Mouse (Mus musculus) urinary bladder, postnatal 4 days (tissue): ENCODE results near the gene Zc2hc1c.
"Not testable (repeated sequence)": the region's sequence is repeated elsewhere in the genome, so short reads cannot be mapped to it uniquely, and the experiment has no call there.

ENCODE experiments used
- DNase-seq, 2 experiments: peaks; one replicate each; pipeline ENCODE4 v3.0.0; 2021 to 2022; ENCODE audit warnings: low spot score in 2 of 2

Zc2hc1c gene

DNA sequence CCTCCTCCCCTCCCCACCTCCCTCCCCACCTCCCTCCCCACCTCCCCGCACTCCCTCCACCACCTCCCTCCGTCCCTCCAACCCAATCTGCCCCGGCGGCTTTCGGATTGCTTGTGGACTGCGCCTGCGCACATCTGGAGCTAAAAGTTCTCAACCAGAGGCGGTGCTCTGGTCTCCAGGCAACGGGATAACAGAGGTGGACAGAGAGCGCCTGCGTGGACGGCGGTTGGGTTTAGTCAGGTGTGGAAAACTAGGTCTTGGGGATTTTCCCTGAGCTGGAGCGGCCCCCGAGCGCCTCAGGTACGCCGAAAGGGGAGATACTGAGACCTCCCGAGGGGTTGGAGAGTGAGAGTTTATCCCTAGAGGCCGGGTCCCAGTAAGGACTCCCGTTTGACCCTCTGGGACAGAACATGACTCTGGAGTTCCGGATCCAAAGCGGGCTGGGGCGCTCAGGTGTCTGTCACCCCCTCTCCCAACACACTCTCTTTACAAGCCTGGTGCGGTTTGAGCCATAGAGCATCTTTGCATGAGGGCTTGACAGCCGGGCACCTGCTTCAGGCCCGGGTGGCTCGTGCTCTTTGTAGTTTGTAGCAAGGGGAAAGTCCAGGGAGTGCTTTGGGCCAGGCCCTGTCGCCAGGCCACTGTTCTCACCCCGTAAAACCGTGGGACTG, at the start of gene Zc2hc1c:
Gene Zc2hc1c (plus strand): TSS at position 106 of the 671 bp plus-strand sequence.
- peak; percentile 83 to 92 for DNase-seq

DNA sequence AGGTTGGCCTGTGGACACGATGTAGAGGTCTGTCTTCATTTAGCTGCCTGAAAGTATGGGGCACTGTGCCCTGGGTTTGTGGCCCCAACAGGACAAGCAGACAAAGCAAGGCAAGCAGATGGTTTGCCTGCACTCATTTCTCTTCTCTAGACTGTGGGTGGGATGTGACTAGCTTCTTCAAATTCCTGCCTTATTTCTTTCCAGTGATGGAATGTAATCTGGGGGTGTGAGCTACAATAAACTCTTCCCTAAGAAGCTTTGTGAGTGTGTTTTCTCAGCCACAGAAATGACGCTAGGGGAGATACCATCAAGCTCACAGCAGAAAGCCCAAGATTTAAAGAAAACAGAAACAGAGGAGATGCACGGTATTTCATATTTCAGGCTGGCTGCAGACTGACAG, 36.3 kb upstream of the Zc2hc1c start:
- no peak for DNase-seq

DNA sequence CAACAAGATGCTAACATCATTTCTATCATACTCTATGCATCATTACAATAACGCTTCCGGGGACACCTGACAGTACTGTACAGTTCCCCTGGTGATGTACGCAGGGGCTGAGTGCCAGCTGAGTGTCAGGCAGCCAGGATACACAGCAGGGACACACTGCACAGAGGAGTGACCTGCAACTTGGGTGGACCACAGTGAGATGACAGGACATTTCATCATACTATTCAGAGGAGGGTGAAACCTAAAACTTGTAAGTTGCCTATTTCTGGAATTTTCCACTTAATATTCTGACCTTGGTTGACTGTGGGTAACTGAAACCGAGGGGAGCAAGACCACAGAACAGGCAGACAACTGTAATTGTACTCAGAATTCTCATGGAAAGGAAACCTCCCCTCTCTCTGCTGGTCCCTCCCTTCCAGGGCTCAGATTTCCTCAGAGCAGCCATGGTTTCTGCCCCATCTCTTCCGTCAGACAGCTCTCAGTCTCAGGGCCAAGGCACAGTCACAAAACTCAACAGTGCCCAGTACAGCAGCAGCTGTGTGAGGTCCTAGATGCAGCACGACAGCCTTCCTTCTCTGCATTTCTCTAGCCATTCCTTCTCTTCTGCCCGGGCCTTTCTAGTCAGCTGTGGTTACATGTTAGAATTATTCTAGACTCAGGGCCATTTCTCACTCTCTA, 32.2 kb upstream of the Zc2hc1c start:
- no peak for DNase-seq

DNA sequence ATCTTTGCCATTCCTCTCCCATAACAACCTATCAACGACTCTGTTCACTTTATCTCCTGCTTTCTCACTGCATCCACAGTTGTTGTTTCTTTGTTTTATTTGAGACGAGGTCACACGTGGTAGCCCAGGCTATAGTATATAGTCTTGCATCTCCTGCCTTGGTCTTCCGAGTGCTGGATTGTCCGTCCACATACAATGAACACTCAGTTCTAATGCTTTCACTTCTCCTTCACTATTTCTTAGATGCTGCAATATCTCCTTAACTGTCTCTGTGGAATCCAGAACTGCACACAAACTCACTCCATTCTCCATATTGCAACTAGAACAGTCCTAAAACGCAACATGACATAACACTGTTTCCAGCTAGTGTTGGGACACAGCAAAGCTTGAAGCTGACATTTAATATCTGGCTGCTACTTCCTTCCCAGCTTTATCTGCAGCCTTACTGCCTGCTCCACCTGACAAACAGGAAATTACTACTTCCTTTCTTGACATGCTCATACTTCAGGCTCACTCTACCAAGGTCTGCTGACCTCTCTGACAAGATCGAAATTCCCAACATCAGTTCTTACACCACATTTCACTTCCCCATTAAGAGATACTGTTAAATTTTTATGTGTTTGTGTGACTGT, 31.3 kb upstream of the Zc2hc1c start:
- DNase-seq = no peak

DNA sequence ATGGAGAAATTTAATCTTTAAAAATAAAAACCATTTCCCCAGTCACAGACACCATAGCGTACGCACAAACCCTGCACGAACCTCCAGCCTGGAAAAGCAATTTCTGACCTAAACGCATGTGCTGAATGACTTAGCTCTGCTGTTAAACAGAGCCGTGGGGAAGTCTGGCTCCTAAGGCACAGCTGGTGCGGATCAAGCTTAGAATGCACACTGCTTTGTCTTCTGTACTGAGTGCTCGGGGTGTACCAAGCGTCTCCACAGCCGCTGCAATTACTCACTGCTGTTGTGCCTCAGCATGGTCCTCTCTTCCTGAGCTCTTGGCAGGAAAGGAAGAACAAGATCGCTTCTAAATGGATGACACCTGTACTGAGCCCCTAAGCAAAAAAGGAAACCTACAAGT, 25.9 kb upstream of the Zc2hc1c start:
- DNase-seq = no peak

DNA sequence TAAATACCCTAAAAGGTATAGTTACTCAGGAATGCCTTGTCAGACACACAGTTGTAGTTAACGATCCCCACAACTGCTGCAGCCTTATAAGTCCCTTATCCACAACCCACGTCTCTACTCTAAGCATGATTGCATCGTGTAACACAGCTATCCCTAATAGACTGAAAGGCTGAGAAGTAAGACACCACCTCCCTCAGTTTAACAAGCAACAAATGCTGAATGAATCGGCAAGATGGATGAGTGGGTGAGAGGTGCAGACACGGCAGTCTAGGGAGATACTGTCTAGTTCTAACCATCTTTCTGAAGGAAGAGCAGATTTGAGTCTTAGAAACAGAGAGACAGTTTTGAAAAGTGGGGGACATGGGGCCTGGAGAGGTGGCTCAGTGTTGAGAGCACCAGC, 25.2 kb upstream of the Zc2hc1c start:
- DNase-seq = no peak

DNA sequence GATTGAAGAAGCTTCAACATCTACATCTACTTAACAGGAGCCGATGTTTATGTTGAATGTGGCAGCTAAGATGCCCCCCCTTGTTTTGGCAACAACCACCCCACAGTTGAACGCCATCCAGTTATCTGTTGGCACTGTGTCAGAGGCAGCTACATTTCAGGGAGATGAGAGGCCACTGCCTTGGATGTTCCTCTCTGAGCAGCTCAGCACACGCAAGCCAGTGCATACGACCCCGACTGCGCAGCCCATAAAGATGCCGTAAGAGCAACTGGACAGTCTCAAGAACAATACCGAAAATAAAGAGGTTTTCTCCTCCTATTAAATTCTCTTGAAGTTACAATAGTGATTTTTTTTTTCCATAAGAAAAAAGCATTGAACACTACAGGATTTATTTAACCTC, 23.9 kb upstream of the Zc2hc1c start:
- no peak for DNase-seq

DNA sequence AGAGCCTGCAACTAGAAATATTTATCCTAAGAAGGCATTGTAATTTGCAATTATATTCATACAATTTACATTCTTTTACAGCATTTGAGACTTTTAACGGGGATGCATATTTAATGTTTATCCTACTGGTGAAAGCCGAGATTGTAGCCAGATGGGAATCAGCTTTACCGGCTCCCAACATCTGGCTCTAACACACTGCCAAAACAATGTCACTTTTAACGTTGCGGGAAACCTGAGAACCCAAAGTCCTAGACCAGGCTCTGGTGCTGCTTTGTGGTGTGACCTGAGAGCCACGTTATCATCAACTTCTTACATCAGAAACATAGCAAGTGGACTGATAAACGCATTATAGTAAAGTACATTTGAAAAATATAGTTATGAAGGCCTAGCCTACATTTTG, 23.5 kb upstream of the Zc2hc1c start:
- no peak for DNase-seq

DNA sequence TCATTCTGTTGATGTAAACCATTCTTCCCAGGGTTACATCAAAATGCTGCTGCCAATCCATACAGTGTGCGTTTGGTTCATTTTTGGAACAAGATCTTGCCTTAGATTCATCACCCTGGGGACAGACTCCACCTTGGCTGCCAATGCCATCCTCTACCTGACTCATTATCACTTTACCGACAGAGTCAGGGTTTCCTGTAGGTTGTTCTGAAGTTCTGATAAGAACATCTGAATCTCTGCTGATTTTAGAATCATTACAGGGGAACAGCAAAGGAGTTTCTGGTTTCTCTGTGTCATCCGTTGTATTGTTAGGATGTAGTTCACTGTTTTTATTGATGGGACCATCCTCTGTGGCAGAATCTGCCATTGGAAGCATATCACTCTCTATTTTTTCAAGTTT, 22.1 kb upstream of the Zc2hc1c start:
- DNase-seq = no peak

DNA sequence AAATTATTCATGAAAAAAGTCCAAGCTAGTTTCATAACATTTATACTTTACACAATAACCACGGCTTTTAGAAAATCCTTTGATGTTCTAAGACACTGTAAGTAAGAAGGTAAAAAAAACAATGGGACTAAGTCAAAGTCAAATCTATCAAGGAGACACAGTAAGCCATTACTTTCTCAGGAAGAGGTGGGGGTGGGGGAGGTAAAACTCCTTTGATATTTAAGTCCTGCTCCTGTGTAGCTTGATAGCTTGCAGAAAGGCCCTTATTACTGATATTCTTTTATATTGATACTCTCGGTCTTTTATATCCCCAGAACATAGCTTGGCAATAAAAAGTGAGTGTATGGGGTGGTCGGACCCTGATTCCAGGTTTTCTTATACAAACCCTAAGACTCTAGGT, 18.6 kb upstream of the Zc2hc1c start:
- no peak for DNase-seq

DNA sequence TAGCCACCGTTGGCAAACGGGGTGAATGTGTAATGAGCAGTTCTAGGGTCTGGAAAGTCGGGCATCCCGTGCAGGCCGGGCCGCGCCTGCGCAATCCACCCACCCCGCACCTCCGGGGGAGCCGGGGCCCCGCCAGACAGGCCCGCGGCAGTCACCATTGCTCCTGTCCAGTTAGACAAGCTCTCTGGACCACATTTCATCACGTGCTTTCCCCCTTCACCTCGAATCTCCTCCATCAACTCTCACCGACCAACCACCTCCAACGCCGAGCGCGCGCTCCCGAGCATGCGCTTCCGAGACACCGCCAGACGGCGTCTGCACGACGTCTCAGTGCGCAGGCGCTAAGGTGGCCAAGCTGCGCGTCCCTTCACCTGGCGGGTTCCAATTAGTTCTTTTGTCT, 18.1 kb upstream of the Zc2hc1c start, which contains the start of gene Mlh3:
Gene Mlh3 (minus strand): TSS at position 281 of the 400 bp plus-strand sequence.
- peak; percentile 76 to 78 for DNase-seq

DNA sequence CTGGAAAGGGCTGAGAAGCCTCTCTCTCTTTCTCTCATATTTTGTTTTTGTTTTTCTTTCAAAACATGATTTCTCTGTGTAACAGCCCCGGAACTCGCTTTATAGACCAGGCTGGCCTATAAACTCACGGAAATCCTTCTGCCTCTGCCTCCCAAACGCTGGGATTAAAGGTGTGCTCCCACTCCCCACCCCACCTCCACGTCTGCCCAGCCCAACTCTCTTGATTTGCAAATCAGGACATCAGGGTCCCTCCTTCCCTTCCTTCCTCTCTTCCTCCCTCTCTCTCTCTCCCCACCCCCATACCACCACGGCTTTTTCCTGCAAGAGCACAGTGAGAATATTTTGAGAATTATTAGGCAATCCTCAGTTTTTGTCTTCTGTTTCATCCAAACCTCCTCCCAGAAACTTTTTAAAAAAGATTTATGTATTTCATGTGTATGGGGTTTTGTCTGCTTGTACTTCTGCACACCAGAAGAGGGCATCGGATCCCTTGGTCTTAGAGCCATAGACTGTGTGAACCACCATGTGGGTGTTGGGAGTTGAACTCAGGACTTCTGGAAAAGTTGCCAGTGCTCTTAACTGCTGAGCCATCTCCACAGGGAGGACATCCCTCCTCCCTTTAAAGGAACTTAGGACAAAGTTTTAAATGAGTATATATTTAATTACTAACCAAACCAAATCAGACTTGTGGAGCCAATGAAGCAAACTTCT, 17.1 kb upstream of the Zc2hc1c start:
- no peak for DNase-seq

DNA sequence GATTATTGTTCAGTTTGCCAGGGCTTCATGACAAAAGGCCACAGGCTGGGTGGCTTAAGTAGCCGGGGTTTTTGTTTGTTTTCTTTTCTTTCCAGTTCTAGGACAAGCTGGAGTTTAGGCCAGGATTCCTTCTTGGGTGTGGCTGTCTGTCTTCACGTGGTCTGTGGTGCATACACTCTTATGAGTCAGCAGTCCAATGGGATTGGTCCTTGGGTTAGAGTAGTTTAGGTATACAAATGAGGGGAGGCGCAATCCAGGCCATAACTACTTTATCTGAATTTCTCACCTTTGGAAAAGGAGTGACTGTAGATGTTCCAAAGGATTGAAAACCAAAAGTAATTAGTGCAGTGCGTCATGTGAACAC, 16.6 kb upstream of the Zc2hc1c start:
- DNase-seq = no peak

DNA sequence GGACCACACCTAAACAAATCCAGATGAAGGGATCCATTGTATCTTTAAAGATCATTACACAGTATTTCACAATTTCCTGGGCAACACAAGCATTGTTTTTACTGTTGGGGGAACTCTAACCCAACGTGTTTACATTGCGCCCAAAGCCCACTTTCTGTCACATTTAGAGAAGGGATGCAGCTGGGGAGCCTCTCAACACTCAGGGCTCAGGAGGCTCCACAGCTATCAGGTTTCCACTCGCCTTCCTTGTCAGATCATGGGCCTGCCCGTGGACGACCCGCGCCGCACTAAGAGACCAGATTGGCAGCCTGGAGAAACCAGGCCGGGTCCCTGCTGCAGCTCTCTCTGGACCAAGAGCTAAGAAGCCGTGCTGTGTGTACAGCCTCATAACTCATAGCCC, 14.9 kb upstream of the Zc2hc1c start:
- peak in 1 of 2 experiments; percentile 24 for DNase-seq

DNA sequence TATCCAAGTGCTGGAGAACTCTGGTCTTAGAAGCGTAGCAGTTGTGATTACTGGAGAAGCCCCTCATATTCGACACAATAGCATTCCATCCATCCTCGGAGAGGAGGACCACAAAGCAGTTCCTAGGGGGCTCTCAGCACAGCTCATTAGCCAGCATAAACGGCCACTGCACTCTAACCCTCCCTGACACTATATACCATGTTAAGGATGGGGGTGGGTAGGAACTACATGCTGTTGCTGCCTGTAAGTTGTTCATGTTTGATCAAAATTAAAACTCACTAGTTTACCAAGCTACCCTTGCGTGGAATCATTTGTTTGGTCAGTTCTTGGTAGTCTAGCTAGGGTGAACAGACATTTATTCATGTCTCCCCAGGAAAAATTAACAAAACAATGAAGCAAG, 12.1 kb upstream of the Zc2hc1c start:
- DNase-seq = no peak

DNA sequence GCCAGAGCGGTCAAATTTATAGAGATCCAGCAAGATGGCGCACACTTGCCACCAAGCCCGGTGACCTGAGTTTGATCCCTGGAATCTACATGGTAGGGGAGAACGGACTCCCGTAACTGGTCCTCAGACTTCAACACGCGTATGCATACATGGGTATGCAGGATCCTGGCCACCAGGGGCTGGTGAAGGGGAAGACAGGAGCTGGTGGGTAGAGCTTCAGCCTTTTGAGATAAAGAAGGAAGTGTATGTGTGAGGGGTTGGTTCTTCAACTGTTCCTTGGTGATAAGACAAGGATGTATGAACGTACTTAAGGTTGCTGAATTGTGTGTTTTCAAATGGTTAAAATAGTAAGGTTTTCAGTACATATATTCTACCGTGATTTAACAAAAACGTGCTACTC, 9.5 kb upstream of the Zc2hc1c start:
- no peak for DNase-seq

DNA sequence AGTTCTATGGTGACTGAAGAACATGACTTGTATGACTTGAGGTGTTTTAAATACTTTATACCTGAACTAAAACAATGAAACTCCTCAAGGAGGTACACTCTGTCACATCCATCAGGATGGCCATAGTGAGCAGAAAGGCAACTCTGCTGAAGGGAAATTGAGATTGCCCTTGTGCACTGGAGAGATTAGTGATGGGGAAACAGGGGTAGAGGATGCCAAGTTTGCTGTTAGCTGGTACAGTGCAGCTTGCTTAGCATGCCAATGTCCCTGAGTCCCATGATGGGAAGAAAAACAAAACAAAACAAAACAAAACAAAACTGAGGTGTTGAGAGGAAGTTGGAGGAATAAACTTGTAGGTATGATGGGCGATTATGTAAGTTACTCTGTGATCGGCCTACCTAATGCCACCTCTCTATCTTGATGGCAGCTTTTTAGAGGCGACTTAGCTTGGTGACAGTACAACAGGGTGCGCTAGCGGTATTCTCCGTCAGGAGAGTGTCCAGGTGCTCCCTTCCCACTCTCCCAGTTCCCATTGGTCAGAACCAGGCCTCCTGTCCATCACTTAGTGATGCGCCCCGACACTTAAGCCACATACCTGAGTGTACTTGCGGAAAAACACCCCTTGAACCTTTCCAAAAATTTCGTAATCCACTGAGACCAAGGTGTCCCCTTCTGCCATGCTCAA, 8.9 kb upstream of the Zc2hc1c start:
- no peak for DNase-seq

DNA sequence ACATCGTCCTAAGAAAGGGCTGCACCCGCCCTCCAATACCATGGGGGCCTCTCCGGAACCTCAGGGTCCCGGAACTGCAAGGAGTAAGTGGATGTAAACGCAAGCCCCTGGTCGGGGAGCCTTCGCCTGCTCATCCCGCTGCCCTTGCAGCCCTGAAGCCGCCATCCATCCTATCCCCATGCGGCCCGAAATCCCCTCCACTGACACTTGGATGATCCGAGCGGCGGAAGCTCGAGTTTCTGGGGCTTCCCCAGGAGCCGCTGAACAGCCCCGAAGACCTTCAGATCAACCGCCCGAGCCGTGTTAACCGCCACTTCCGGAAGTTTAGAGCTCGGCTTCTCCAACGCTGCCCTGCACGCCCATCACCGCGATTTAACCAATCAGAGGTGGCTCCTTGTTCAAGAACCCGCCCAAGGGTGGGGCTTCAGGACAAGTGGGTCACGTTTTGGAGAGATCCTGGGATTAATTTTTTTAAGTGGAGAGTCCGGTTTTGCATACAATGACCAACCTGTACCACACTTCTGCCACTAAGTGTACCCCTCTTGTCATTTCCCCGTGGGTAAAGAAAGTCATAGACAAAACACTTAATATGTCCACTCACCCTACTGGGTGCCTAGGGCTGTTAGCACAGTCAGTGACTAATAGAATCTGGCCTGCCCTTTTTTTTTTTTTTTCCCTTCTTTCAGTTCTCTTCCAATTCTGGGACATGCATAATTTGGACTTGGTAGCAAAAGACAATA, 8.1 kb upstream of the Zc2hc1c start:
- DNase-seq = peak; percentile 95 to 97

DNA sequence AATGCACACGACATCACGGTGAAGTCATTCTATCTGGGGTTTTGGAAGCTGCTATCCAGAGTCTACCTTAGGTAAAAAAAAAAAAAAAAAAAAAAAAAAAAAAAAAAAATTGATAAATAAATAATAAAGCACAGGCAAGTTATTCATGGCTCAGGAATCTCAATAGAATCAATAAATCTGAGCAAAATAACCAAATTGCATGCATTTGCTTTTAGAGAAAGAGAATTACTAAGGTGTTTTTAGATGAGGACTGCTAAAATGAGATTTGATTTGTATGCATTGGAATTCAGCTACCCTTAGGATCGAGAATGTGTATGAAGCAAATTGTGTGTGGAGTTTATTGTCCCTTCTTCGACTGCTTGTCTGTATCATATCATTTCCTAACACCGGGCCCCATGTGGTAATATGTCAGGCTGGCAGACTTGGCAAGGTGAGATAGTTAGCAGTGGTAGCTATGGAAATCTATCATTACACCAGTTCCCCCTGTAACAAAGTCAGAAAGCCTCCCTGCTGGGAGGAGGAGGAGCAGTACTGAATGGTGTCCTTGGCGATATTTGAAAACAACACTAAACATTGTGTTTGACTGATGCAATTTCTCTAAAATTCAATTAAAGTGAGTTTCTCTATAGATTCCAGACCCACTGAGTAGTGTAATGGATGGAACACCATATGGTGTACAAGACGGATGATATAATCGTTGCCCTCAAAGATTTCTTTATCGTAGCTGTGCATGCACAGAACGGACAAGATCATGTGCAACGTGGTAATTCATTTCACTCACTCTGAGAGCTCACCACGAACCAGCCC, 7.3 kb upstream of the Zc2hc1c start:
- DNase-seq = no peak

DNA sequence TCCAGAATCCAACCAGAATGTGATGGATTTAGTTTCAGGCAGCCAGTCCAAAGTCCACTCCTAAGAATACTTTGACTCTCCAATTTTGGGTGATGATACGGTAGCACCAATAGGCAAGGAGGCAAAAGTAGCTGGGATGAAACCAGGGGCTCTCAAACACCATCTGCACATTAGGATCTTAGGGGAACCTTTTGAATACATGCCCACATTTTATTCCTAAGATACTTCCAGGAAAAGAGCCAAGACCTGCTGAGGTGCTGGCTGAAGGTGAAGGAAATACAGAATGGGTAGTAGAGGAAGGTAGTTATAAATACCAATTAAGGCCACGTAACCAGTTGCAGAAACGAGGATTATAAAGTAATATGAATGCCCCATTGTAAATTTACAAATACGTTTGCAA, 6.6 kb upstream of the Zc2hc1c start:
- not testable (repeated sequence) for DNase-seq
